Mouse (Mus musculus) v-Abl transformed pro-B cells (cell line): ENCODE measurements around the gene Gja8.

ENCODE experiments used
- in situ Hi-C, 2 experiments: fragments of 400-800 bp; cut with MboI; formaldehyde crosslinking; loops; one replicate each; pipeline ENCODE4 v1.15.1; 2025; ENCODE audit not compliant: unreplicated experiment in 2 of 2

The Gja8 gene

DNA sequence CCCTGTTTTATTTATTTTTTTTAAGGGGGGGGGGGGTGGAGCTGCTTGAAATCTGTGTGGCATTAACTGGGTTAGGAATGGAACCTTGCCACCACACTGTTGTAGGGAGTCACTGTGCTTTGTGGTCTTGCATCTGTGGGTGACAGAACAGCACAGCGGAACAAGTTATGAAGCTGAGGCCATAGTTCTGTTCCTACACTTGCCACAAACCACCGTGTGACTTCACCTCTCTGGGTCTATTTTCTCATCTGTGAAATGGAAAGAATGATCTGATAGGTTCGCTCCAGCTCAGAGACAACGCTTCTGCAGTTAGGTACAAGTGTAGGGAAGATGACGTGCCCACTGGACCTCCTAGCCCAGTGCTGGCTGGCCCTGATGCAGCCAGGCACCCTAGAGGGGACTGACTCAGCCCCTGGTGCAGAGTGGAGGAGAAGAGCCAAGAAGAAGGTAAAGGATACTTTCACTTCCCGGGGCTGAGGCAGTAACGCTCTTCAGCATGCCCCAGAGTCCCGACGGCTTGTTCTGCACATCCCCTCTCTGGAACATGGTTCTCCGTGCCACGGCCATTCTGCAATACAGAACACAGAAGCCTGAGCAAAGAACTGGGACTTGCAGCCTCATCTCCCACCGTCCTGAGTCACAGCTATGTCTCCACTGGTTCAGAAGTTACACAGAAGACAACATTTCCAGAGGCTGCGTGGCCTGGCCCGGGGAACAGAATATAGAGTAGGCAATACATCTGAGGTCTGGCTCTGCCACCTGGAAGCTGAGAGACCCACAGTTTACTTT lies 43.6 kb downstream of the Gja8 start:
- in situ Hi-C loops, result loop anchor here in 1 of 2 experiments (25.0 kb wide), 1 partner anchor 345 kb away; the partner anchor contains the start of gene Hfe2

DNA sequence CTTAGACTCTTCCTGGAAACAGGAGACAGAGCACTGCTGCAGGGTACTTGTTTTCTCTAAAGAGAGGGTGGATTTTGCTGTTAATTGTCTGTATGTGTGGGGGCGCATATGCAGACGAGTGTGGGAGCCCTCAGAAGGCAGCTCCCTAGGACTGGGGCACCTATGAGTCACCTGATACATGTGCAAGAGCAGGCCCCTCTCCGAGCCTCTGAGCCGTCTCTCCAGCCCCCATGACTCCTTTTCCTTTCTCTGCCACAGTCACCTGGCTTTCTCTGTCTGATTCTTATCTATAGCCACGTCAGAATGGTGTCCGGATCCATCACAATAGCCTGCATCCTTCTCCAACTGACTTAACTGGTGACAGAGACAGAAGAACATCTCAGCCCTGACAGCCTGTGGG lies 44.3 kb downstream of the Gja8 start:
- in situ Hi-C loops, result loop anchor here in 1 of 2 experiments (25.0 kb wide), 1 partner anchor 344 kb away; the partner anchor contains the start of gene Hfe2

DNA sequence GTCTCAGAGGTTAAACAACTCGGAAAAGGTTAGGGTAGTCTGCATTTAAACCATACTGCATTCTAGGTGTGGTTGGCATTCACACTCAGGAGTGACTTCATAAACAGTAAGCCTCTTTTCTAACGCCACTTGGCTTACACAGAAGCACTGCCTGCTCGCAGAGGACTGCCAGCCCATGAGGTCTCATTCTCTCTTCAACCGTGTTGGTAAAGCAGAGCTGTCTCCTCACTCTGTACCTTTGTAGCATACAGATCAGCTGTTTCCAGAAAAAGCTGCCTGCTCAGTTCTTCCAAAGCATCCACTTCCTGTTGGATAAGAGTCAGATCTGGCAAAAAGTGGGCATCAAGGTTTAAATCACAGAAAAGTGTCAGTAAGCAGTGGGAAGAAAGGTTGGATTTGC lies 45.4 kb downstream of the Gja8 start:
- in situ Hi-C loops, result loop anchor here in 1 of 2 experiments (25.0 kb wide), 1 partner anchor 343 kb away; the partner anchor contains the start of gene Hfe2

DNA sequence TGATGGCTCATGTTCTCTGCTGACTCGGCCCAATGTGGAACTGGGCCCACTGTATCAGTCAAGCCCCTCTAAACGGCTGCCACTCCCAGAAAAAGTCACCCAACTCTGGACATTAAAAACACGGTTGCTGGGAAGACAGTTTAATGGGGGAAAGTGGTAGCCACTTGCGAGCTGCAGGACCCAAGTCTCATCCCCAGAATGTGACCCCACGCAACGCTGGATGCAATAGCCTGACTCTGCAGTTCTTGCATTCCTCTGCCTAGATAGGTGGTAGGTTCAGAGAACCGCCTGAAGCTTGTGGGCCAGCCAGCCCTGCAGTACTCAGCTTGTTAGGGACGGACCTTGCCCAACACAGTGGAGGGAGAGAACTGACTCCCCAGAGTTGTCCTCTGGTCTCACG lies 46.3 kb downstream of the Gja8 start:
- in situ Hi-C loops, result loop anchor here in 1 of 2 experiments (25.0 kb wide), 1 partner anchor 342 kb away; the partner anchor contains the start of gene Hfe2

DNA sequence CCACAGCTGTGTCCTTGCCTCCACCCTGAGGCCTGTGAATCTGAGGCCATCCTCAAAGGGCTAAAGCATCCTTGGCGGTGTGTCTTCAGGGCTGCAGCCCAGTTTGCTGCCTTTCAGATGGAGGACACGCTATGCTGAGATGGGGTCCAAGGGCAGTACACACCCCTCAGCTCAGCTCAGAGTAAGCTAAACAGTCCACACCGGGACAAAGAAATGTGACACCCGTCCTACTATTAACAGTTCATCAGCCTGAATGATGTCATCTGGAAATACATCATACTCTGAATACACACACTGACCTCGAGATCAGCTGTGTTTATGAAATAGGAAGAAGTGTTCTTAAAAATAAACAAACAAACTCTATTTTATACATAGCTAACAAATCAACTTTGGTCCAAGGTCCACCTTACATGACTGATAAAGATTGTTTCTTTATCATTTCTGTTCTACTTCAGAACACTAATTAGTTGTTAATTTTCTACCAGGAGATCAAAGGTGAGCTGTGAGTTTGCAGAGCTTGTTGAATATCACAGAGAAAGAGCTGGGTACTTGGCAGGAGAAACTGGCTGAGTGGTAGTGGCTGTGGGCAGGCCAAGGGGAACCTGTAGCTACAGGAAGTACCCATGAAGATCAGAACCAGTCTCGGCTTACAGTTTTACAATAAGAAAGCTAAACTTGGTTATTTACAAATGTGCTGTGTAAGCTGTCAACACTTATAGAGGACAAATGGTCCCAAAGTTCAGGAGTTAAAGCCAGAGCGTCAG lies 50.8 kb downstream of the Gja8 start:
- in situ Hi-C loops, result loop anchor here in 1 of 2 experiments (25.0 kb wide), 1 partner anchor 338 kb away; the partner anchor contains the start of gene Hfe2

DNA sequence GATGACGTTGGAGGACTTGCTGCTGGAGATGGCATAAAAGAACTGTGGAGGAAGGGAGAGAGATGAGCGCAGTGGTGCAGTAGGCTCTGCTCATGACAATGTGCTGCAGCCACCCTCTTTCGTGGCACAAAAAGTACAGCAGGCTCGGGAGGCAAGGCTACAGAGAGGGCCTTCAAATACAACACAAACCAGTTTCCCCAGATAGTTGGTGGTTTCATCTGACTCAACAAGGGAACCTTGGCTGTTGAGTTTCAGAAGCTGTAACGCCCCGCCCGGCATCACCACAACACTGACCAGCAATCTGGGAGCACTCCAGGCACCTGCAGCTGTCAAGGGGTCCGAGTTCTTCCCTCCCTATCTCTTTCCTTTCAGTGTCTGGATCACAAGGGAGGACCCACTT lies 53.3 kb downstream of the Gja8 start:
- in situ Hi-C loops, result no loop called here

DNA sequence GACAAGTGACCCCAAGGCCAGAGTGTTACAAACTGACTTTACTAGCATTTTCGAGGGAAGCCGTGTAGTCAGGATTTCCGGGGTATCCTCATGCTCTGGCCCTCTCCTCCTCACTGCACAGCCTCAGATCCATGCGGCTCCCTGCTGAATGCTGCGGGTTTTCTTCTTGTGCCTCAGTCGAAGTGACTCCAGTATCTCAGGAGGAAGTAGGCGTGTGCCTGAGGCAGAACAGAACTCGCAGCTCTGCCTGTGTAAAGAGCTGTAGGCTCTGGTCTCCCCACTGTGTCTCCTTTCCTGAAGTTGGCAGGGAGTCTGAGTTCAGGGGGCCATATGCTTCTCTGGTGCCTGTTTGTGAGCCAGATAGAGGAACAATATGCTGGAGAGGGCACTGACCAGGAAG lies 54.8 kb downstream of the Gja8 start:
- in situ Hi-C loops, result no loop called here

DNA sequence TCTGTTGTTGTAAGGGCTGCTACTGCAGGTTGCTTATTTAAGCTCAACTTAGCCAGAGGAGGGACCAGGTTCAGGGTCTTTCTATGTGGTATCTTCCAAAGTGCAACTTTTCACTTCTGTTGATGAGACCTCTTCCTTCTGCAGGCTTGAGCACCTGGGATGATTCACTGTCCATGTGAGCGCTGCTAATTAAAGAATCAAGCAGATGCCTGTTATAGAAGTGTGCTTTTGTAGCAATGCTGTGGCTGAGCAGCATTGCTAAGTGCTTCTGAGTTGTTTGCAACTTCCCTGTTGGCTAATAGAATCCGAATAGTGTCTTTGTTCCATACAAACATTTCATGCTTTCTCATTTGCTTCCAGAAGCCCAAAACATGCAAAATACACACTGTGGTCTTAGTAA lies 55.5 kb downstream of the Gja8 start:
- in situ Hi-C loops, result no loop called here

DNA sequence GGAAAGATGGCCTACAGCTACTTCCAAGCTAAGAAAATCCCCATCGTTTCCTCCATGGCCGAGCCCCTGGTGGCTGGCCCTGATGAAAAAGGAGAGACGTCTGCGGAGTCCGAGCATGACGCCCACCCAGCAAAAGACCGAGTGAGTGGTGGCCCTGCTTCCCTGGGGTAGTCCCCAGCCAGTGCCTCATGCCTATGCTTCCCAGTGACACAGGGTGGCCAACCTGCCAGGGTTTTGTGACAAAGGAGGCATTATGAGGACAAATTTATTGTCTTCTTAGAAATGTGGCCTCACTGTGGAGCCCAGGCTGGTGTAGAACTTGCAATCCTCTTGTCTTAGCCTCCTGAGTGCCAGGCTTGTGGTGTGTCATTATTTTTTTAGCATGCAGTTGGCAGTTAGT lies 56.7 kb downstream of the Gja8 start:
- in situ Hi-C loops, result no loop called here

DNA sequence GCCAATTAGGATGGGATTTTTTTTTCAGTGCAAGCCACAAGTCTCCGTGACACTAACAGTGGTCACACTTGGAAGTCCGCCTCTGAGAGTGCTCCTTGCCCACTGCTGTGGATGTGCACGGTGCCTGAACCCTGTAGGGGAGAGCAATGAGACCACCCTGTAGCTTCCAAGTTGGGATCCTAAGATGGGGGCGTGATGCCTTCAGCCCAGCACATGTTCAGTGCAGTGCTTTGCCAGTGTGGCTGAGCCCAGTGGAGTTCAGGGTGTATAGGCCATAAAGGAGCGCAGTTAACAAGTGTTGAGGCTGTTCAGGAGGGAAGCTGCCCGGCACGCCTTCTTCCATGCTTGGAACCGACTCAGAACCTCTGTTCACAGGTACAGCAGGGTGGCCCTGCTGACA lies 57.3 kb downstream of the Gja8 start:
- in situ Hi-C loops, result no loop called here

DNA sequence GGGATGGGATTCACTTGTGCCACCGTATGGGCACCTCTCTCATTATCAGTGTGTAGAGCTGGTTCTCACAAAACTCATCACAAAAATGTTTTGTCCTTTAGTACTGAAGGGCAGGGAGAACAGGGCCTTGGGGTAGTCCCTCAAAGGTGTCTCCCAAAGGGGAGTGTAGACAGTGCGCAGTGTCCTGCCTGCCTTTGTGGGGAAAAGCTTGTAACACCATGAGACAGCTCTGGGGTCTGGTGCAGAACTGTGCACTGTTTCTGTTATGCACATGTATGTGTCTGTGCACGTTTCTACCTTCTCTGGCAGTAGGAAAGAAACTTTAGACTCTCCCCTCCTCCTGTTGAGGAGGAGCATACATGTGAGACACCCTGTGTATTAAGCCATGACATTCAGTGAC lies 58.0 kb downstream of the Gja8 start:
- in situ Hi-C loops, result no loop called here
